Mouse (Mus musculus) heart, embryonic 14.5 days (tissue): ENCODE results near the gene Ppm1m. TPM values are rescaled to one million over a fixed set of nuclear protein-coding genes. Genes with fewer than 3 reads are reported as not detected.

Experiments used
- ATAC-seq: fragments of 200-750 bp; cut with Nextera tagmentation; 2 replicates; pipeline ENCODE4 v1.8.0; 2017; ENCODE audit warnings: low read depth, moderate TSS enrichment; ENCODE audit not compliant: insufficient number of reproducible peaks, insufficient read depth, low FRiP score
- H3K27ac ChIP-seq, 2 experiments: fragments of 200-500 bp in 1 of 2; fragments of 300-500 bp in 1 of 2; sonication (generic) in 1 of 2; replicated peaks in 1 of 2; 2 replicates each; pipeline ENCODE4 v1.5.1; 2012 to 2014; ENCODE audit warnings: low read depth in 2 of 2, low read length in 2 of 2, control low read depth in 1 of 2, mild to moderate bottlenecking in 1 of 2, mixed read lengths in 1 of 2; ENCODE audit not compliant: control insufficient read depth in 1 of 2, insufficient read depth in 1 of 2
- H3K27me3 ChIP-seq: fragments of 300-500 bp; sonication (generic); 2 replicates; pipeline ENCODE4 v1.6.1; 2014; ENCODE audit warnings: mild to moderate bottlenecking, low read length, control low read depth; ENCODE audit not compliant: control insufficient read depth, insufficient read depth
- H3K36me3 ChIP-seq: fragments of 300-500 bp; sonication (generic); 2 replicates; pipeline ENCODE4 v1.6.1; 2014; ENCODE audit warnings: mild to moderate bottlenecking, control low read depth, low read length, mixed read lengths; ENCODE audit not compliant: control insufficient read depth, insufficient read depth
- H3K4me1 ChIP-seq, 2 experiments: fragments of 200-500 bp in 1 of 2; fragments of 300-500 bp in 1 of 2; sonication (generic) in 1 of 2; 2 replicates each; pipeline ENCODE4 v1.6.1; 2012 to 2014; ENCODE audit warnings: low read length in 2 of 2, control low read depth in 1 of 2, mixed read lengths in 1 of 2; ENCODE audit not compliant: control insufficient read depth in 2 of 2, insufficient read depth in 2 of 2
- H3K4me2 ChIP-seq: fragments of 300-500 bp; sonication (generic); 2 replicates; pipeline ENCODE4 v1.6.1; 2014; ENCODE audit warnings: mild to moderate bottlenecking, low read length
- H3K4me3 ChIP-seq, 2 experiments: fragments of 200-500 bp in 1 of 2; fragments of 300-500 bp in 1 of 2; sonication (generic) in 1 of 2; 2 replicates each; pipeline ENCODE4 v1.5.1; 2012 to 2014; ENCODE audit warnings: low read length in 2 of 2, mild to moderate bottlenecking in 2 of 2, control low read depth in 1 of 2, low read depth in 1 of 2, moderate library complexity in 1 of 2; ENCODE audit not compliant: control insufficient read depth in 1 of 2, insufficient read depth in 1 of 2
- H3K9ac ChIP-seq: fragments of 300-500 bp; sonication (generic); 2 replicates; pipeline ENCODE4 v1.6.1; 2014; ENCODE audit warnings: mild to moderate bottlenecking, low read length
- H3K9me3 ChIP-seq: fragments of 300-500 bp; sonication (generic); 2 replicates; pipeline ENCODE4 v1.6.1; 2016; ENCODE audit warnings: low read length, control low read depth; ENCODE audit not compliant: control insufficient read depth
- WGBS: fragments of 180-500 bp; shearing (Covaris S2); extraction: QIAGEN DNeasy Blood & Tissue Kit; methylation state at CpG from one replicate; pipeline ENCODE4 v1.1.7; 2014; 5-methylcytosine and 5-hydroxymethylcytosine counted together
- polyA plus RNA-seq: library from polyadenylated mRNA; unstranded; fragments of >200 nt; fragmentation: Nextera tagmentation; extraction: Ambion mirVana; gene quantifications from 2 replicates; pipeline ENCODE4 v1.2.1, GENCODE M21; 2014

Ppm1m gene
- polyA plus RNA-seq, 1 experiment from 2014 or later: 19.4 TPM

GRCm38 (mm10) chr9:106215341-106216125, 16.0 kb upstream of the Ppm1m start:
- 79% methylated on average over 6 of the region's 6 CpGs for WGBS
- H3K9me3 ChIP-seq: no peaks in the 10 kb centered on the region
- peaks cover 32% of the 10 kb centered on the region for H3K36me3 ChIP-seq
- H3K27ac ChIP-seq: no peak overlapping the region
- H3K4me1 ChIP-seq: peaks cover 6 to 11% of the 10 kb centered on the region in 2 experiments; a peak in 3 of 4 replicates
- no peak overlapping the region for H3K4me2 ChIP-seq
- no peak for ATAC-seq
- H3K4me3 ChIP-seq: no peak overlapping the region
- no peak overlapping the region for H3K9ac ChIP-seq
- no peaks in the 10 kb centered on the region for H3K27me3 ChIP-seq

- peaks cover 6 to 11% of the 10 kb centered on the region in 2 experiments; a peak in 3 of 4 replicates for H3K4me1 ChIP-seq
- peaks cover 44% of the 10 kb centered on the region for H3K36me3 ChIP-seq
- H3K9me3 ChIP-seq: no peaks in the 10 kb centered on the region
- H3K4me2 ChIP-seq: peak overlapping the region; percentile 69
- no peak for ATAC-seq
- WGBS: 74% methylated on average over 12 of the region's 12 CpGs
- no peak overlapping the region for H3K27ac ChIP-seq
- H3K9ac ChIP-seq: no peak overlapping the region
- no peaks in the 10 kb centered on the region for H3K27me3 ChIP-seq
- H3K4me3 ChIP-seq: no peak overlapping the region
Observed at GRCm38 (mm10) chr9:106212594-106212981, 13.0 kb upstream of the Ppm1m start.

GRCm38 (mm10) chr9:106211680-106212593, 12.4 kb upstream of the Ppm1m start:
- peak overlapping the region; percentile 35 to 37 for H3K4me3 ChIP-seq
- 20% methylated on average over 37 of the region's 37 CpGs for WGBS
- ATAC-seq: 0 out of 2 replicates have a peak, but pooled peaks have one; percentile 27
- H3K27ac ChIP-seq: peak overlapping the region in 1 of 2 experiments; percentile 20; a peak in 1 of 4 replicates
- H3K36me3 ChIP-seq: peaks cover 46% of the 10 kb centered on the region
- H3K9ac ChIP-seq: peak overlapping the region; percentile 72
- no peaks in the 10 kb centered on the region for H3K9me3 ChIP-seq
- H3K4me2 ChIP-seq: peak overlapping the region; percentile 69
- peaks cover 6 to 14% of the 10 kb centered on the region in 2 experiments; a peak in 3 of 4 replicates for H3K4me1 ChIP-seq
- H3K27me3 ChIP-seq: no peaks in the 10 kb centered on the region

- peak overlapping the region in 1 of 2 experiments; percentile 20; a peak in 1 of 4 replicates for H3K27ac ChIP-seq
- peak overlapping the region; percentile 72 for H3K9ac ChIP-seq
- H3K4me1 ChIP-seq: peaks cover 12 to 23% of the 10 kb centered on the region in 2 experiments
- H3K4me3 ChIP-seq: peak overlapping the region in 1 of 2 experiments; percentile 35; a peak in 2 of 4 replicates
- 57% methylated on average over 8 of the region's 9 CpGs for WGBS
- no peaks in the 10 kb centered on the region for H3K9me3 ChIP-seq
- ATAC-seq: no peak
- H3K27me3 ChIP-seq: no peaks in the 10 kb centered on the region
- H3K36me3 ChIP-seq: peaks cover 47% of the 10 kb centered on the region
- H3K4me2 ChIP-seq: peak overlapping the region; percentile 69
Observed at GRCm38 (mm10) chr9:106210853-106211609, 11.5 kb upstream of the Ppm1m start.

- Histone ChIP-seq H3K27ac (no peak overlapping the region), H3K9me3 (no peaks in the 10 kb centered on the region), H3K4me3 (no peak overlapping the region), H3K4me1 (peaks cover 18 to 29% of the 10 kb centered on the region in 2 experiments), H3K36me3 (peaks cover 44% of the 10 kb centered on the region), H3K4me2 (no peak overlapping the region), H3K27me3 (no peaks in the 10 kb centered on the region), H3K9ac (no peak overlapping the region)
- 90% methylated on average over 4 of the region's 4 CpGs for WGBS
- no peak for ATAC-seq
Observed at GRCm38 (mm10) chr9:106209954-106210353, 10.4 kb upstream of the Ppm1m start.

- Histone ChIP-seq H3K36me3 (peaks cover 27% of the 10 kb centered on the region), H3K27ac (no peak overlapping the region), H3K4me2 (no peak overlapping the region), H3K27me3 (no peaks in the 10 kb centered on the region), H3K4me1 (peaks cover 28 to 44% of the 10 kb centered on the region in 2 experiments), H3K4me3 (no peak overlapping the region), H3K9ac (no peak overlapping the region), H3K9me3 (no peaks in the 10 kb centered on the region)
- 81% methylated on average over 5 of the region's 5 CpGs for WGBS
- ATAC-seq: no peak
Observed at GRCm38 (mm10) chr9:106208181-106208580, 8.6 kb upstream of the Ppm1m start.

GRCm38 (mm10) chr9:106206515-106206914, 7.0 kb upstream of the Ppm1m start:
- Histone ChIP-seq H3K27ac (peak overlapping the region; percentile 9 to 51; a peak in 2 of 4 replicates), H3K4me2 (peak overlapping the region; percentile 42), H3K4me3 (no peak overlapping the region), H3K27me3 (no peaks in the 10 kb centered on the region), H3K9ac (no peak overlapping the region), H3K36me3 (peaks cover 17% of the 10 kb centered on the region), H3K4me1 (peaks cover 23 to 42% of the 10 kb centered on the region in 2 experiments), H3K9me3 (no peaks in the 10 kb centered on the region)
- ATAC-seq: no peak
- 26% methylated on average over 2 of the region's 2 CpGs for WGBS
